Mouse (Mus musculus) lung, postnatal 0 days (tissue): ENCODE measurements around the gene Ndufb11. TPM values are rescaled to one million over a fixed set of nuclear protein-coding genes. Genes with fewer than 3 reads are reported as not detected.

Experiments used
- ATAC-seq: fragments of 200-750 bp; cut with Nextera tagmentation; 2 replicates; pipeline ENCODE4 v1.8.0; 2017; ENCODE audit warnings: moderate library complexity
- DNase-seq: peaks from one replicate; pipeline ENCODE4 v3.0.0-alpha.2; 2016; ENCODE audit warnings: low spot score
- H3K27ac ChIP-seq: fragments of 300-500 bp; sonication (generic); 2 replicates; pipeline ENCODE4 v1.5.1; 2014; ENCODE audit warnings: antibody characterized with exemption, mild to moderate bottlenecking, low read length, mixed read lengths
- H3K27me3 ChIP-seq: fragments of 300-500 bp; sonication (generic); replicated peaks from 2 replicates; pipeline ENCODE4 v1.6.1; 2014; ENCODE audit warnings: low read length, mixed read lengths; ENCODE audit not compliant: insufficient read depth
- H3K36me3 ChIP-seq: fragments of 300-500 bp; sonication (generic); 2 replicates; pipeline ENCODE4 v1.6.1; 2014; ENCODE audit warnings: low read length, mixed read lengths; ENCODE audit not compliant: insufficient read depth
- H3K4me1 ChIP-seq: fragments of 300-500 bp; sonication (generic); 2 replicates; pipeline ENCODE4 v1.6.1; 2014; ENCODE audit warnings: antibody characterized with exemption, low read depth, low read length, mixed read lengths; ENCODE audit not compliant: insufficient read depth
- H3K4me2 ChIP-seq: fragments of 300-500 bp; sonication (generic); replicated peaks from 2 replicates; pipeline ENCODE4 v1.6.1; 2014; ENCODE audit warnings: low read depth, mild to moderate bottlenecking, low read length, moderate library complexity, mixed read lengths
- H3K4me3 ChIP-seq: fragments of 300-500 bp; sonication (generic); 2 replicates; pipeline ENCODE4 v1.5.1; 2014; ENCODE audit warnings: low read depth, low read length
- H3K9ac ChIP-seq: fragments of 300-500 bp; sonication (generic); replicated peaks from 2 replicates; pipeline ENCODE4 v1.6.1; 2014; ENCODE audit warnings: low read depth, mild to moderate bottlenecking
- H3K9me3 ChIP-seq: fragments of 300-500 bp; sonication (generic); 2 replicates; pipeline ENCODE4 v1.6.1; 2016; ENCODE audit warnings: low read length, mixed read lengths
- CTCF ChIP-seq: IDR thresholded peaks from 2 replicates; pipeline ENCODE4 v1.5.1; 2016; ENCODE audit warnings: antibody characterized with exemption, mild to moderate bottlenecking
- EP300 ChIP-seq: IDR thresholded peaks from 2 replicates; pipeline ENCODE4 v1.6.1; 2016; ENCODE audit warnings: antibody characterized with exemption, mild to moderate bottlenecking, control low read depth
- WGBS: fragments of 180-500 bp; shearing (Covaris S2); extraction: QIAGEN DNeasy Blood & Tissue Kit; methylation state at CpG from one replicate; pipeline ENCODE4 v1.1.7; 2014; 5-methylcytosine and 5-hydroxymethylcytosine counted together
- polyA plus RNA-seq: library from polyadenylated mRNA; unstranded; fragments of >200 nt; fragmentation: Nextera tagmentation; extraction: Ambion mirVana; gene quantifications from 2 replicates; pipeline ENCODE4 v1.2.1, GENCODE M21; 2015

The Ndufb11 gene
- 266 and 277 TPM in 2 replicates for polyA plus RNA-seq

GRCm38 (mm10) chrX:20617176-20617902 is at the start of gene Ndufb11, which contains the start of gene Rbm10:
Gene Ndufb11, minus strand, starts transcription at chrX:20617619.
Gene Rbm10, plus strand, starts transcription at chrX:20617503.
- peak; percentile 98 for ATAC-seq
- WGBS: 12% methylated on average over 42 of the region's 49 CpGs

GRCm38 (mm10) chrX:20663444-20663790 is 46.0 kb upstream of the Ndufb11 start:
- WGBS: 5% methylated on average over 9 of the region's 9 CpGs
- Histone ChIP-seq H3K36me3 (no peaks in the 10 kb centered on the region), H3K9me3 (no peaks in the 10 kb centered on the region), H3K4me2 (peak overlapping the region; percentile 61), H3K4me3 (peak overlapping the region; percentile 62), H3K27me3 (no peaks in the 10 kb centered on the region), H3K9ac (peak overlapping the region; percentile 66), H3K27ac (no peak overlapping the region), H3K4me1 (no peaks in the 10 kb centered on the region)
- DNase-seq (peak; percentile 28), ATAC-seq (no peak)
- TF ChIP-seq EP300 (no peak), CTCF (no peak)

More at GRCm38 (mm10) chrX:20617176-20617902, at the start of gene Ndufb11, which contains the start of gene Rbm10:
- DNase-seq: peak; percentile 89
- TF ChIP-seq EP300 (no peak; the same call in 1 of the 2 replicates), CTCF (no peak)
- no peaks in the 10 kb centered on the region for H3K36me3 ChIP-seq
- peak within 1 kb of the TSS; percentile 82 for H3K27ac ChIP-seq
- H3K9me3 ChIP-seq: no peaks in the 10 kb centered on the region
- peak within 1 kb of the TSS; percentile 67 for H3K4me3 ChIP-seq
- peak within 1 kb of the TSS; percentile 54 for H3K9ac ChIP-seq
- H3K4me2 ChIP-seq: peak within 1 kb of the TSS; percentile 54
- H3K4me1 ChIP-seq: no peaks in the 10 kb centered on the region; the same call in 1 of the 2 replicates
- H3K27me3 ChIP-seq: no peaks in the 10 kb centered on the region

DNA sequence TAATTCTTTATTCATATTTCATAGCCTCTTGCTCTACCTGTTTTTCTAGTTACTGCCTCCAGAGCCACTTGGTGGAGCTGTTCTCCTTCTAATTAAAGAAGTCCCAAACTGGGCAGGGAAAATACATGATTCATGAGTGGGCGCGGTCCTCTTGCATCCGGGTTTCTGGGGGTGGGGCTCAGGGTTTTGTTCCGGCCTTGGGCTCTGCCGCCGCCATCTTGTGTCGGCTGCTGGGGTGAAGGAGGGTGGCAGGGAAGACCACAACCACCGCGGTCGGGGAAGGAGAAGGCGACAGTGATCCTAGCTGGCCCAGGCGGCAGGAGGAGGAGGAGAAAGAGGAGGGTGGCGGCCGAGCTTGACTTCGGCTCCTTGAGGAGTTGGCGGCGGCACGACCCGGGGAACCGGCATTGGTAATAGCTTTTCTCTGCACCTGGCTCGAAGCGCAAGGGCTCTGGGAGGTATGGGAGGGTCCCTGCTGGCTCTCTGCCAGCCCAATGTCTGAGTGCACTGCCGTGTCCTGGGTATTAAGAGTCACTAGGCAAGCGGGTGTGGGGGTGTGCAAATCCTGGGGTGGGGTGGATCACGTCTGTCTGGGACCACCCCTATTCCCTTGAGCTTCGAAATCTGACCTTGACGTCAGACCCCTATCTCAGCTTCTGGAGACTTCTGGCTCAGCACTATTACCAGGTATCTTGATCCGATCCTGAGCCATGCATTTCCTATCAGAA is 45.5 kb upstream of the Ndufb11 start:
- Histone ChIP-seq H3K27ac (peak overlapping the region; percentile 69), H3K4me1 (no peaks in the 10 kb centered on the region), H3K9me3 (no peaks in the 10 kb centered on the region), H3K36me3 (no peaks in the 10 kb centered on the region), H3K27me3 (no peaks in the 10 kb centered on the region), H3K9ac (peak overlapping the region; percentile 66), H3K4me2 (peak overlapping the region; percentile 61), H3K4me3 (peak overlapping the region; percentile 62)
- TF ChIP-seq CTCF (peak; percentile 70), EP300 (0 out of 2 replicates have a peak, but pooled peaks have one; percentile 30)
- peak; percentile 95 for DNase-seq
- WGBS: 8% methylated on average over 25 of the region's 28 CpGs
- ATAC-seq: peak; percentile 91

DNA sequence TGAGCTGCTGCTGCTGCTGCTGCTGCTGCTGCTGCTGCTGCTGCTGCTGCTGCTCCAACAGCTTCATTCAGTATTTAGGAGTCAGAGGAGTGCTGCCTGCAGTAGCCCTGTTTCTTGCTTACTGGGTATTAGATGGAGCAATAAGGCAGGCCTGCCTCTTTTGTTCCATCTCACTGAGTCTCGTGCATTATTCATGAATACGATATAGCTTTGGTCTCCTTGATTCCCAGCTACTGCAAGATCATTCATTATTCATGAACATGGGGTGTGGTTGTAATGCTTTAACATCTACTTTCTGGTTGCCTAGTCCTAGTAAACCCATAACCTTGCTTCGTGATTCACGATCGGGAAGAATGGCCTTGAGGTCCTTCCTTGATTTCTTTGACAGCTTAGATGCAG is 44.9 kb upstream of the Ndufb11 start:
- no peak for ATAC-seq
- DNase-seq: no peak
- Histone ChIP-seq H3K27me3 (no peaks in the 10 kb centered on the region), H3K4me3 (no peak overlapping the region), H3K27ac (no peak overlapping the region), H3K9ac (no peak overlapping the region), H3K4me1 (no peaks in the 10 kb centered on the region), H3K9me3 (no peaks in the 10 kb centered on the region), H3K36me3 (no peaks in the 10 kb centered on the region), H3K4me2 (no peak overlapping the region)
- WGBS: 24% methylated on average over 5 of the region's 5 CpGs
- TF ChIP-seq EP300 (no peak), CTCF (no peak)

DNA sequence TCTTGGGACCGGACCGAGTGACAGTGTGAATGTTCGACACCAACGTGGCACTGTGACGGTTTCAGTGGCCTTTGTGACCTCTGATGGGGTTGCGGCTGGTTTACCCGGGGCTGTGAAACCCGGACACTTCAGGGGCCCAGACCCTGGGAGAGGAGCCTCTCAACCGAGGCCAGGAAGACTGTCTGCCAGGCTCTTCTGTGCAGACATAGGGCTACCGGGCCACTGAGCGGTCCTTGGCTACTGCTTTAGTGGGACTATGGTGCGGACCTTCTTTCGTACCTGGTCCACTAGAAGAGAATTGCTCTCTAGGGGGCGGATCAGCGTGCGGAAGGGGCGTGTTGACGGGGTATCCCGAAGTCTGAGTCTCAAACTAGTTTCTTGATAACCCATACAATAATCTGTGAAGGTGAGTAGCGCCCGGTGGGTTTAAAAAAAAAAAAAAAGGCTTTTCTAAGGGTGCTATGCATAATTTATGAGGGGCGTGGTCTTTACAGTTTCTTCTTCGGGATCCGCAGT is 41.5 kb upstream of the Ndufb11 start:
- H3K27ac ChIP-seq: no peak overlapping the region
- DNase-seq (peak; percentile 11), ATAC-seq (no peak)

More for the DNA sequence above, 41.5 kb upstream of the Ndufb11 start:
- Histone ChIP-seq H3K9me3 (no peaks in the 10 kb centered on the region), H3K36me3 (no peaks in the 10 kb centered on the region), H3K4me1 (no peaks in the 10 kb centered on the region), H3K4me3 (peak overlapping the region; percentile 44), H3K9ac (peak overlapping the region; percentile 26; the same call in 1 of the 2 replicates), H3K27me3 (no peaks in the 10 kb centered on the region), H3K4me2 (peak overlapping the region; percentile 66)
- TF ChIP-seq CTCF: no peak
- WGBS: 11% methylated on average over 24 of the region's 24 CpGs
